Mouse (Mus musculus): ENCODE results near the gene Abhd17b. TPM values are rescaled to one million over a fixed set of nuclear protein-coding genes. Genes with fewer than 3 reads are reported as not detected.
A peak's percentile ranks its signal among the peaks of the same experiment; 100 is the strongest.

The Abhd17b gene
- polyA plus RNA-seq, 1 experiment from 2014 or later: 30.0 TPM

DNA sequence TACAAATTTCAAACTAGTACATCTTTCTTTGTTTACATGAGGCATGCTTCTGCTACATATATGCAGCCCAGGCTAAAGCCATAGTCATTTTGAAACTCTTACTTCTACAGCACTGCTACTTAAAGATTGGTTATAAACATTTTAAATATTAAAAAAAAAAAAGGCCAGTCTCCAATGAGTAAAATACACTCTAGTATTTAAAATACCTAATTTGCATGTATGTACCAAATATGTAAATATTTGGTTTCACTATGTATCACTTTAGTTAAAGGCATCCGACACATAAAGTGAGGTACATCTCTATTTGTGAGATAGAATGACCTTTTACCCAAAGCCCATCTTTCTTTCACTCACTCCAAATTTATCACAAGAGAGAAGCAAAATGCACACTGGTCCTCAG, 24.0 kb upstream of the Abhd17b start:
- Histone ChIP-seq H3K9ac (no peak overlapping the region), H3K36me3 (no peaks in the 10 kb centered on the region), H3K4me2 (replicated peaks) (no peak overlapping the region), H3K4me3 (no peak overlapping the region), H3K27me3 (no peaks in the 10 kb centered on the region), H3K27ac (no peak overlapping the region), H3K9me3 (no peaks in the 10 kb centered on the region), H3K4me1 (peaks cover 9% of the 10 kb centered on the region; the same call in 1 of the 2 replicates)
- WGBS: 91% methylated on average over 1 of the region's 1 CpGs
- no peak for ATAC-seq (ENCODE audit: low FRiP score, low read depth)

DNA sequence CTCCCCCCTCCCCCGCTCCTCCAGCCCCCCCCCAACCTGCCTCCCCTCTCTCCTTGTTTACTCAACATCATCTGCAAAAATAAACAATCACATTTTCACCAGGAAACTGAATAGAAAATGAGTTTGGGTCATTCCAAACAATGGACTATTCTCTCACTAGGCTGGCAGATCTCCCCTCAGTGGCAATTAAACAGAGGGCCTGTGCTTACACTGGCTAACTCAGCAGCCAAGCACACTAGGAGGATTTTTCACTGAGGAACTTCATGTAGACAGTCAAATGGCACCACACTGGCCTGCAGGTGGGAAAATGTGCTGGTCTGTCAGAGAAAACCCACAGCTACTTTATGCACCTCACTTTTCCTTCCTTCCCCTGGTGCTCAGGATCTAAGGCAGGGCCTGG, 23.5 kb upstream of the Abhd17b start:
- 53% methylated on average over 1 of the region's 1 CpGs for WGBS
- no peak overlapping the region for H3K27ac ChIP-seq

DNA sequence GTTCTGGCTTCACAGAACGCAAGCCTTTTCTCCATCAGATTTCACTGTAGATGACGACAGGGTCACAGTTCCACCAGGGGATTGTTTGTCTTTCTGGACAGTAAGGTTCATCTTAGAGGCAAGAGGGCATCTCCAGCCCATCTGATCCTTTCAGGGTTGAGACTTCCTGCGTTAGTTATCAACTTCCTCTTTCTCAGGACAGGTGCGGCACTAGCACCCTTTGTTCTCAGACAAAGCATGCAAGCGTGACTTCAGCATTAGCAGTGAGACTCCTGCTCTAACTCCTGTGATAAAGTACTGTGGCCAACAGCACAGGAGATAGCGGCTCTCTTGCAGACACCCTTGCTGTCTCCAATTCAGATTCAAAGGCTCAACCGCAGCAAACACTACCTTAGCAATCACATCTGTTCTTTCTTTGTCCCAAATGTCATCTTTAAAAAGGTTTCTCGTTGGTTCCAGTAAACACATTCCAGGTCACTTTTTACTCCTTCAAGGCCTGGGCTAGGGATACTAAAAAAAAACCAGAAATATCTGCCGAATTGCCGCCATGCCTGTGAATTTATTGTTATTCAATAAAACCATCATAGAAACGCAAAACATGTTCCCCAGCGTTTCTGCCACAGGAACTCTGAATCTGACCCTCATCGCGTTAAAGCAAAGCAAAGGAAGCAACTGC, 22.2 kb upstream of the Abhd17b start:
- WGBS: 54% methylated on average over 14 of the region's 14 CpGs
- Histone ChIP-seq H3K4me2 (replicated peaks) (no peak overlapping the region; the same call in 1 of the 2 replicates), H3K4me1 (peaks cover 9% of the 10 kb centered on the region; the same call in 1 of the 2 replicates), H3K27ac (no peak overlapping the region; the same call in 1 of the 2 replicates), H3K9me3 (no peaks in the 10 kb centered on the region), H3K9ac (no peak overlapping the region), H3K4me3 (no peak overlapping the region), H3K36me3 (no peaks in the 10 kb centered on the region), H3K27me3 (no peaks in the 10 kb centered on the region)
- ATAC-seq (ENCODE audit: low FRiP score, low read depth): no peak

More for the DNA sequence above, 23.5 kb upstream of the Abhd17b start:
- no peak overlapping the region for H3K4me3 ChIP-seq
- H3K9ac ChIP-seq: no peak overlapping the region
- H3K36me3 ChIP-seq: no peaks in the 10 kb centered on the region
- peaks cover 9% of the 10 kb centered on the region; the same call in 1 of the 2 replicates for H3K4me1 ChIP-seq
- no peaks in the 10 kb centered on the region for H3K9me3 ChIP-seq
- no peaks in the 10 kb centered on the region for H3K27me3 ChIP-seq
- ATAC-seq (ENCODE audit: low FRiP score, low read depth): no peak
- no peak overlapping the region for H3K4me2 ChIP-seq (replicated peaks)

DNA sequence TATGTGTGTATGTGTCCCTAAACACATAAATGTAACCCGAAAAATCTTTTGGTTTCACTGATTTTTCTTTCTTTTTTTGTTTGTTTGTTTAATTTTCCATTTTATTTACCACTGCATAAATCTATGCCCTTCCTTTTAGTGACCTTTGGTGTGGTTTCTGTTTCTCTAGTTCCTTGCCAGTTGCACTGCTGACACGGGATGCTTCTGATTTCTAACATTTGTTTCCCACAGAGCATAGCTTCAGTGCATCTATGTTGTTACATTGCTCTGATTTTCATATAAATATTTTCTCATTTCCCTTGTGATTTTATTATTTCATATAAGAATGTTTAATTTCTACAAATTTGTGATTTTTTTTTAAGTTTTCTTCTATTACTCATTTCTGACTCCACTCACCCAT, 17.6 kb upstream of the Abhd17b start:
- H3K36me3 ChIP-seq: no peaks in the 10 kb centered on the region

DNA sequence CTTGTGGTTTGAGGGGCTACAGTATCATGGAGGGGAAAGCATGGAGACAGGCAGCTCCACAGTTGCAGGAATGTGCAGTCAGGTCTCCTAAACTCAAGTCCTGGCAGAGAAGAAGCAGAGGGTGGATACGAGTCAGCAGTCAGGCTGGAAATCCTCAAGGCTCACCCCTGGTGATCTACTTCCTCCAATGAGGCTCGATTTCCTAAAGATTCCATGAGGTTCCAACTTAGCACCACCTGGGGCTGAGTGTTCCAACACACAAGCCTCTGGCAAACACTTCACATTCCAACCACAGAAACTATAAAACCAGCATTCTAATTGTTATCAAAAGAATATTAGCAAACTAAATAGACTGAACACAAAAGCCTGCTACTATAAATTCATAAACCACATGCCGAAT, 16.1 kb upstream of the Abhd17b start:
- Histone ChIP-seq H3K4me2 (replicated peaks) (no peak overlapping the region), H3K9me3 (no peaks in the 10 kb centered on the region), H3K4me3 (no peak overlapping the region), H3K27ac (no peak overlapping the region), H3K27me3 (no peaks in the 10 kb centered on the region), H3K9ac (no peak overlapping the region), H3K36me3 (no peaks in the 10 kb centered on the region), H3K4me1 (no peaks in the 10 kb centered on the region)
- WGBS: 52% methylated on average over 3 of the region's 3 CpGs
- no peak for ATAC-seq (ENCODE audit: low FRiP score, low read depth)

More for the DNA sequence above, 17.6 kb upstream of the Abhd17b start:
- ATAC-seq (ENCODE audit: low FRiP score, low read depth): no peak
- Histone ChIP-seq H3K27ac (no peak overlapping the region), H3K27me3 (no peaks in the 10 kb centered on the region), H3K4me2 (replicated peaks) (no peak overlapping the region), H3K4me3 (no peak overlapping the region), H3K9ac (no peak overlapping the region), H3K9me3 (no peaks in the 10 kb centered on the region), H3K4me1 (peaks cover 9% of the 10 kb centered on the region; the same call in 1 of the 2 replicates)
- WGBS: 97% methylated on average over 2 of the region's 2 CpGs

DNA sequence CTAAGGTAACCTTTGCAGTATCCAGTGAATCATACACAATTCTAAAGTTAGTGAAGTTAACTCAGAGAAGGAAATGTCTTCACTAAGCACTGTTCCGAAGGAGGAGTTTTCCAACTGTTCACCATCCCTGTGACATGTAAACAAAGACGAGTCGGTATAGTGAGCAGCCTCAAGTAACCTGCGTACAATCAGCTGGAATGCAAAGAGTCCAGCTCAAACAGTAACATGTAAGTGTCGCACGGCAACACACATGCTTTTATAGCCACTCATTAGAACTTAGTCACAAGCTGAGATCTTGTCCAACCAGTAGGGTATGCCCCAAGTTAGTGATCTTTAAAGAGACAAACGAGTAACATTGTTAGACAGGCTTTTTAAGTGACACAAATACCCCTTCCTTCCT, 15.3 kb upstream of the Abhd17b start:
- no peaks in the 10 kb centered on the region for H3K27me3 ChIP-seq
- 48% methylated on average over 7 of the region's 7 CpGs for WGBS
- no peak for ATAC-seq (ENCODE audit: low FRiP score, low read depth)

DNA sequence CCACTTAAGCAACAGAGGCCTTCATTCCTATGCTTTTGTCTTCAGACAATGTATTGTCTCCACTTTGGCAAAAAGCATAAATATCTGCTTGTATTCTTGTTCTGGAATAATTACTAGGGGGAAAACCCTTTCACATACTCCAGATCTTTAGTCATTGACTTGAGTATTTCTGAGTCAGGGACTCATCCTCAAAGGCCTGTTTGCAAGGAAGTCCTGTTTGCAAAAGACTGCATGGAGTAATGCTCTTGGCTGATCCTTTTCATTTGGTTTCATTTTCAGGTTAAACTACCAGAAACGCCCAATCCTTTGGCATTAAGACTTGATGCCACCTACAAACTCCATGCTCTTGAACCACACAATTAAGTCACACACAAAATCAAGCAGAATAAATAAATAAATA, 9.1 kb upstream of the Abhd17b start:
- H3K9ac ChIP-seq: no peak overlapping the region
- no peak for ATAC-seq (ENCODE audit: low FRiP score, low read depth)
- H3K9me3 ChIP-seq: no peaks in the 10 kb centered on the region
- no peak overlapping the region for H3K27ac ChIP-seq
- no peak overlapping the region for H3K4me3 ChIP-seq
- WGBS: 82% methylated on average over 1 of the region's 1 CpGs
- no peaks in the 10 kb centered on the region for H3K27me3 ChIP-seq
- no peak overlapping the region for H3K4me2 ChIP-seq (replicated peaks)
- no peaks in the 10 kb centered on the region for H3K36me3 ChIP-seq
- no peaks in the 10 kb centered on the region for H3K4me1 ChIP-seq

More for the DNA sequence above, 15.3 kb upstream of the Abhd17b start:
- H3K27ac ChIP-seq: no peak overlapping the region
- no peak overlapping the region for H3K4me2 ChIP-seq (replicated peaks)
- no peak overlapping the region for H3K9ac ChIP-seq
- no peaks in the 10 kb centered on the region for H3K9me3 ChIP-seq
- no peaks in the 10 kb centered on the region for H3K36me3 ChIP-seq
- H3K4me3 ChIP-seq: no peak overlapping the region
- H3K4me1 ChIP-seq: no peaks in the 10 kb centered on the region

DNA sequence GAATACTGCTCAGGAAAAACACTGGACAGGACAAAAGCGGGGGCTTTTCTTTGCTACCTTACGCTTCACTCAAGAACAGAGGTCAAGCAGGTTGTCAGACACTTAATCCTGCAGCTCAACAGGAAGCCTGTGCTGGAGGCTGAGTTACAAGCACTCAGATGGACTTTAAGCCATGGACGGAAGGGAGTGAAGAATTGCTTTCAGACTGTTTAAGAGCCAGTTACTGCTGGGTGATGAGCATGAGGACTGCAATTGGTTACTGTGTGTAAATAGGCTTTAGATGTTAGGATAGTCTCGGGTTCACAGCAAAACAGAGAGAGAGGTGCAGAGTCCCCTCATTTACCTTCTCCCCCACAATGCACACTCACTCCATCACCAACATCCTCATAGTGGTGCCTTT, 7.7 kb upstream of the Abhd17b start:
- ATAC-seq (ENCODE audit: low FRiP score, low read depth): no peak
- 52% methylated on average over 4 of the region's 4 CpGs for WGBS
- no peak overlapping the region for H3K9ac ChIP-seq

DNA sequence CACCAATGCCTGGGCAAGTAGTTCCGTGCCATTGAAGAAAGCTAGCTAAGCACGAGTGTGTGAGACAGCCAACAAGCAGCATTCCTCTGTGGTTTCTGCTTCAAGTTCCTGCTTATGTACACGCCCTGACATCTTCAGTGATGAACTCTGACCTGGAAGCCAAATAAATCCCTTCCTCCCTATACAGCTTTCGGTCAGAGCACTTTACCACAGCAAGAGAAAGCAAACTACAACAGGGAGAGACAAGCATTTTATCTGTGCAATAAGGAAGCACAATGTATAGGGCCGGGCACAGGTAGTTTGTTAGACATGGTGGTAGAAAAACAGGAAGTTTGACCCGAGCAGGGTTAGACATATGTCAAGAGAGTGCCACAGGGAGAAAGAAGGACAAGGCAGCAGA, 6.8 kb upstream of the Abhd17b start:
- Histone ChIP-seq H3K9ac (no peak overlapping the region), H3K4me1 (peaks cover 3% of the 10 kb centered on the region; the same call in 1 of the 2 replicates), H3K4me2 (replicated peaks) (no peak overlapping the region), H3K9me3 (no peaks in the 10 kb centered on the region), H3K27ac (no peak overlapping the region), H3K36me3 (no peaks in the 10 kb centered on the region), H3K4me3 (no peak overlapping the region), H3K27me3 (no peaks in the 10 kb centered on the region)
- no peak for ATAC-seq (ENCODE audit: low FRiP score, low read depth)
- WGBS: 82% methylated on average over 6 of the region's 6 CpGs

More for the DNA sequence above, 7.7 kb upstream of the Abhd17b start:
- Histone ChIP-seq H3K4me1 (no peaks in the 10 kb centered on the region), H3K27ac (no peak overlapping the region), H3K36me3 (no peaks in the 10 kb centered on the region), H3K4me3 (no peak overlapping the region), H3K4me2 (replicated peaks) (no peak overlapping the region), H3K27me3 (no peaks in the 10 kb centered on the region), H3K9me3 (no peaks in the 10 kb centered on the region)

DNA sequence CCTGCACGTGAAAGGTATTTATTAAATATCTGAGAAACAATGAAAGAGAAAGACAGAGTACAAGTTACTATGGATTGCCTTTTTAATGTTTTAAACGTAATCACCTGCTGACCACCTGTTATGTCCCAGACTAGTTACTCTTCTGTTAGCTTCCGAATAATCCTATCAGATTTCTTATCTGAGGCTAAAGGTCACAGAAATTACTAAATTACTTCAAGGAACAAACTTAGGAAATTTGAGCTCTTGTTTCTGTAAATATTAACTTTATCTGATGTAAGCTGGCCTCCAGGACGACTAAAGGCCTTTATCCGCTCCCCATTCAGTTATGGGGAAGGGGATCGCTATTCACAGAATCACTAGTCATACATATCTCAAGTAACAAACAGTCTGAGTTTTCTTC, 1.3 kb upstream of the Abhd17b start:
- Histone ChIP-seq H3K9me3 (no peaks in the 10 kb centered on the region), H3K4me3 (peak overlapping the region; percentile 90), H3K4me2 (replicated peaks) (peak overlapping the region; percentile 80), H3K36me3 (no peaks in the 10 kb centered on the region), H3K27ac (no peak overlapping the region), H3K9ac (peak overlapping the region; percentile 94), H3K27me3 (no peaks in the 10 kb centered on the region), H3K4me1 (peaks cover 29% of the 10 kb centered on the region)
- ATAC-seq (ENCODE audit: low FRiP score, low read depth): no peak
- 48% methylated on average over 6 of the region's 6 CpGs for WGBS

DNA sequence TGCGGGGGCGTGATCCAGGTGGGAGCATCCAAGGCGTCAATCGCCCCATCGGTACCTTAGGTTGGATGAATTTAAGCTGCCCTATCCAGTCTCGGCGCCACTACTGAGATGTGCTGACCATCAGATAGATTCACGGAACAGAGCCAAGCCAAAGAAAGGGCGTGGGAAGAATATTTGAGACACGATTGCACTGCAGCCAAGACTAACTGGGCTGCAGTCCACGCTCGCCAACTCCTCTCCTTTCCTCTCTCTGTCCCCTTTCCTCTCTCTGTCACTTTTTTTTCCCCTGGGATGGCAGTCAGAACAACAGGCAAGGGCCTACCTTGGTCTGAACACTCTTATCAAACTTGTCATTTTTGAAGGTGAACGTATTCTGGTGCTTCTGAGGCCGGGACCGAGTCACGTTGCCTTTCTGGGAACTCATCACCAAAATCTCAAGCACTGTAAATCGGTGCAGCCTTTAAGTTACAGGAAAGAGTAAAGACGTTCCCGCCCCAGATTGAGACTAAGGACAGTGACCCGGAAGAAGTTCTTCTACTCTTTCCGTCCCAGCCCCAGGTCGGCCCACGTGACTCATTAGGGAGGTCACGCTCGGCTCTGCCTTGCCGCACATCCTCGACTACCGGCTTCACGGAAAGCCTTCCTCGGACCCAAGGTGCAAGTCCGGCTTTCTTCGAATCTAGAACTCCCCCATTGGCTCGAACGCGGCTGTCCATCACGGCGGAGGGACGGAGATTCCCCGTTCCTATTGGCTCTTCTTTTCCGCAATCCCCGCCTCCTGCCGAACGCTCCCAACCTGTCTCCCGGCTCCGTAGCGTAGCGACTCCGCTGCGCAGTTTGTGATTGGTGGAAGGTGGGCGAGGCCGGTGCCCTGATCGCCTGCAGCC, 457 bp upstream of the Abhd17b start, which contains the start of gene 1110059E24Rik:
TSS of gene 1110059E24Rik (minus strand) at position 692 of the 887 bp plus-strand sequence.
- peak within 1 kb of the TSS; percentile 97 for H3K27ac ChIP-seq
- H3K27me3 ChIP-seq: no peaks in the 10 kb centered on the region
- peak; percentile 99 for ATAC-seq (ENCODE audit: low FRiP score, low read depth)
- H3K9me3 ChIP-seq: no peaks in the 10 kb centered on the region
- no peaks in the 10 kb centered on the region for H3K36me3 ChIP-seq
- 4% methylated on average over 52 of the region's 52 CpGs for WGBS
- peak within 1 kb of the TSS; percentile 94 for H3K9ac ChIP-seq
- H3K4me1 ChIP-seq: peaks cover 29% of the 10 kb centered on the region
- peak within 1 kb of the TSS; percentile 90 for H3K4me3 ChIP-seq
- H3K4me2 ChIP-seq (replicated peaks): peak within 1 kb of the TSS; percentile 80

DNA sequence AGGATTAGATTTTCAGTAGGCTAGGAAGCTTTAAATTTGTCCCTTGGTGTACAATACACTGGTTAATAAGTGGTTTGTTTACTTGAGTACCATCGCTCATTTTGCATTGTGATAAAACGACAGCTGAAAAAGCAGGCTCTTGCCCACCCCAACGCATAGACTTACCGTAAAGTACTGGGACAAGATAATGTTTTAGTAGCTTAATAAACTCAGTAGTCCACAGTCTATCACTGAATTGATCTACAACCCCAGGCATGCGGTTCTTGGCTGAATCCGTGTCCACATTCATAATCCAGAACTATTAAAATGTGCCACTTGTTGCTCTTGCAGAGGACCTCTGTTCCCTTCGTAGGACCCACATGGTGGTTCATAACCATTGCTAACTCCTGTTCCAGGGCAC, 1.8 kb downstream of the Abhd17b start:
- no peaks in the 10 kb centered on the region for H3K27me3 ChIP-seq
- ATAC-seq (ENCODE audit: low FRiP score, low read depth): no peak
- H3K4me3 ChIP-seq: peak overlapping the region; percentile 90
- 79% methylated on average over 7 of the region's 7 CpGs for WGBS
- peaks cover 29% of the 10 kb centered on the region for H3K4me1 ChIP-seq
- no peaks in the 10 kb centered on the region for H3K9me3 ChIP-seq
- H3K36me3 ChIP-seq: no peaks in the 10 kb centered on the region
- H3K4me2 ChIP-seq (replicated peaks): peak overlapping the region; percentile 65
- peak overlapping the region; percentile 94; the same call in 1 of the 2 replicates for H3K9ac ChIP-seq
- no peak overlapping the region for H3K27ac ChIP-seq

Data from limb, embryonic 13.5 days (tissue).